Mouse (Mus musculus): ENCODE results near the gene Gm44790.
"Not testable (repeated sequence)": the region's sequence is repeated elsewhere in the genome, so short reads cannot be mapped to it uniquely, and the experiment has no call there.

Gm44790 gene

DNA sequence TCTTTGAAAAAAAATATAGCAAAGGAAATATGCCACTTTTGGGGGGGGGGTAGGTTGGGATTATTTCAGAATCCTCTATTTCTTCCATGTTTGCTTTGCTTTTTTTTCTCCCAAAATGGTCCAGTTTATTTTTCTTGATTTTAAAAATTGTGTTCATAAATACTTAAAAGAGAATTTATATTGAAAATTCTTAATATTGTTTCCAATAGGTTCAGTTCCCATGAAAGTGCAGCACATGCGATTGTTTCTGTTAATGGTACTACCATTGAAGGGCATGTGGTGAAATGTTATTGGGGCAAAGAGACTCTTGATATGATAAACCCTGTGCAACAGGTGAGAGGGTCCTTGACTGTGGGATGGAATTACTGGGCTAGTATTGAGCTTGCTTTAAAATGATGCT, at the start of gene Gm44790:
Gene Gm44790, plus strand, starts transcription at position 301 of the 400 bp plus-strand sequence.
- no peak for DNase-seq (ENCODE audit: low spot score)

DNA sequence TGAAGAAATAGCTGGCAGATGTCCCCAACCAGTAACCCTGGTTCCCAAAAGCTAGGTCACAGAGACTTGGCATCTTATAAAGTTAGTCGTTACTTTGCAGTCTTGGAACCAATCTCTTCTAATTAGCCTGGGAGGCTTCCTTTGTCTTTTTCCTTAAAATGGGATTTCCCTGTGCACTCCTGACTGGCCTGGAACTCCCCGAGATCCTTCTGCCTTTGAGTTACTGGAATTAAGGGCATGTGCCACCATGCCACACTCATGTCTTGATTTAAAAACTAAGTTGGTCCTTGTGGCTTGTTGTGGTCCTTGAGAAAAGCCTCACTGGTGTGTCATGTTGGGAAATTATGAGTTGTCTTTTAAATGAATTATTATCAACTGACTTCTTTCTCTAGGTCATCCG, 48.1 kb upstream of the Gm44790 start:
- DNase-seq (ENCODE audit: low spot score) = no peak

DNA sequence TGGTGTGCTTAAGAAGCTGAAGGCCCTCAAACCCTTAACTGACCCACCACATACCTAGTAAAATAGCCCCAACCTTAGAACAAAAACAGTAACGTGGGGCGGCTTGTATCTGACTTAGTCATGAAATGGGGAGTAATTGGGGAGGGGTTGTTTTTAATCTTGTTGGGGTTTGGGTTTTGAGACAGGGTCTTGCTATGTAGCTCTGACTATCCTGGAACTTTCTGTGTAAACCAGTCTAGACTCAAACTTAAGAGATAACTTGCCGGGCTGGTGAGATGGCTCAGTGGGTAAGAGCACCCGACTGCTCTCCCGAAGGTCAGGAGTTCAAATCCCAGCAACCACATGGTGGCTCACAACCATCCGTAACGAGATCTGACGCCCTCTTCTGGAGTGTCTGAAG, 46.3 kb upstream of the Gm44790 start:
- not testable (repeated sequence) for DNase-seq (ENCODE audit: low spot score)

DNA sequence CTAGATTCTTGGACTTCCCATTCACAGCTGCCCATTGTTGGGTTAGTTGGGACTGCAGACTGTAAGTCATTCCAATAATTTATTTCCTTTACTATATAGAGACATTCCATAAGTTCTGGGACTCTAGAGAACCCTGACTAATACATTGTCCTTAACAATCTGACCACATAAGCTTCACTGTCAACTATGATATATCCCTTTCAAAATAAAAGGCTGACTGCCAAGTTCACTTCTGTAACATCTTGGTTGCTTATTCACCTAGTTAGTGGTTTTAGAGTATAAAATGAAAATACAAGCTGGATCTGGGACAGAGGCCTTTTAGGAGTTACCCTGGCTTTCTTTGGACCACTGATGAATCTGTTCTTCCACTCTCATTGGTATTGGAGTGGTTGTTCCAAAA, 43.9 kb upstream of the Gm44790 start:
- no peak for DNase-seq (ENCODE audit: low spot score)

DNA sequence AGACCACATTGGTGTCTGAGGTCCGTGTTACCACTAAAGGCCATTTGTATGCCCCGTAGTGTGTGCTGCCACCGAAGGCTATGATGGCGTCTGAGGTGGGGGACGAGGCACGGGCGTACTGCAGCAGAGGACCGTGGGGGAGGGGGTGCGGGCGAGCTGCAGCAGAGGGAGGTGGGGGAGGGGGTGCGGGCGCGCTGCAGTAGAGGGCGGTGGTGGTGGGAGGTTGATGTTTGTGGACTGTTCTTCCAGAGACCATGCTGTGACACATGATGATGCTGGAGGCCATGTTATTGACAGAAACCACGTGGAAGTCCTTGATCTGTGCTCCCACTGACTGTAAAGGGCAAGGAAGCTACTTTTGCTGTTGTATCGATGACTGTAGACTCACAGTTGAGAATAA, 43.1 kb upstream of the Gm44790 start:
- no peak for DNase-seq (ENCODE audit: low spot score)

DNA sequence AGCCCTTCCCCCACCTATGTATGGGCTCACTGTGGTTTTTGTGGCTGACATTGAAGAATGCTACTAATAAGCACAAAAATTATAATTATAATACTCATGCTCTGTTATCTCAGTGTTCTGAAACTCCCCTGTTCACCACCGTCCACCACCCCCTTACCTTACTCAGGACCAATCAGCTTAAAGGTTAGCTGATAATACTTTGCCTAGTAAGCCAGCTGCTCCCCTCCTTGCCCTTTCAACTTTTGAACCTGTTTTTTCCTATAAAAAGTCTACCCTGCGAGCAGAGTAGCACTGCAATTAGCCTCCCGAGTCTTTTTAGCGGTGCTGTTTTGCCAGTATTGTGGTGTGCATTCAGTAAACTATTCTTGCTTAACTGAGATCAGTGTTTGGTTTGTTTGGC, 41.8 kb upstream of the Gm44790 start:
- DNase-seq (ENCODE audit: low spot score) = no peak

DNA sequence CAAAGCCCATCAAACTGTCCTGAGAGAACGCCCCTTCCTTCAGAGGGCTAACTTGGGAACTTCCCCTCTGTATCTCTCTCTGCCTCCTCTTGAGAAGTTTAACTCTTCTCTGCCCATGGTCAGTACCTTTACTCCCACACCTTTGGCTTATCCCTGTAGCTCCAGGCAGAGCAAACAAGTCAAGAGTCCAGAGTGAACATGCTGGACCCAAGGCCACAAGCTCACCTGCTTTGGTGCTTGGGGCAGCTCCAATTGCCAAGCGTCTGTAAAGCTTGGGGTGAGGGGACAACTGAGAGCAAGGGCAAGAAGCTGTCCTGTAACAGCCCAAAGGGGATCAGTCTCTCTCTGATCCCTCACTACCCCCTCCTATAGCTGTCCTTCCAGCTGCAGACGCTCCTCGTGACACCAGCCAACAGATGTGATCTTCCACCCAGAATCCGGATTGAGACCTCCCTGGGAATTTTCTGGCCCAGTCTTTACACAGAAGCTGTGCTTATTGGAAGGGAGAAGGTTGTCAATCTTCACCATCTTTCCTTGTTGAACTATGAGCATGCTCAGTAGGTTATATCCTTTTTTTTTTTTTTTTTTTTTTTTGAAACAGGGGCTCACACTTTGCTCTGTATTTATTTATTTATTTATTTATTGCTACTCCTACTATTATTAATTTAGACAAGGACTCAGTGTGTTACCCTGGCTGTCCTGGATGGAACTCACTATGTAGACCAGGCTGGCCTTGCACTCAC, 40.9 kb upstream of the Gm44790 start:
- DNase-seq (ENCODE audit: low spot score) = no peak

DNA sequence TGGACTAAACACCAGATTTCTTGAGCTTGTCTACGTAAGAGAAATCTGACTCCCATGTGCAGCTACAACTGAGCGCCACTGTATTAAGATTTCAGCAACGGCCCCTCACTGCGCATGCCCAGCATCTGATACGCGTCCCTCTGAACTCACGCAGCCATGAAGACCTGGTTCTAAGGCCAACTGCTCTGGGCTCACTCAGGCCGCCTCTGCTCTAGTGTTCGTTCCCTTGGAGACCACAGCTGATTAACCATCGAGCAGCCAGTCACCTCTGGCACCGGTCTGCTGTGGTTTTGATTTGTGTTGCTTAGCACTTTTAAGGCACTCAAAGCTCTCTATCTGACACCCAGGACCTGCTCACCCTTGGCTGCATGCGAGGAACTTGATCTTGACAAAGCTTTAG, 39.1 kb upstream of the Gm44790 start:
- no peak for DNase-seq (ENCODE audit: low spot score)

DNA sequence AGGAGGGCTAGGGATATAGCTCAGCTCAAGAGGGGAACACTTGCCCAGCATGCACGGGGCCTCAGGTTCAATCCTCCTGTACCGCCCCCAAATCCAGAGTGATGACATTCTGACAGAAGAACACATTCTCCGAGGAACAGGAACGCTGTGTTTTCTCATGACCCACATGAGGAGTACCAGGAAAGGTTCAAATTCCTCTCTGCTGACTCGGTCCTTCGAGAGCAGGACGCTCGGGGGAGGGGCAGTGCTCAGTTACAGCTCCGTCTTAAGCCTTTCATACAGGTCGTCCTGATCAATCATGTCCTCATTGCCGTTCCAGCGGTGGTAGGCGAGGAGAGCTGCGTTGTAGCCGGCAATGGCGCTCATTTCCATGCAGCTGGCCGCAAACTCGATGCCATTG, 38.0 kb upstream of the Gm44790 start:
- DNase-seq (ENCODE audit: low spot score) = no peak

DNA sequence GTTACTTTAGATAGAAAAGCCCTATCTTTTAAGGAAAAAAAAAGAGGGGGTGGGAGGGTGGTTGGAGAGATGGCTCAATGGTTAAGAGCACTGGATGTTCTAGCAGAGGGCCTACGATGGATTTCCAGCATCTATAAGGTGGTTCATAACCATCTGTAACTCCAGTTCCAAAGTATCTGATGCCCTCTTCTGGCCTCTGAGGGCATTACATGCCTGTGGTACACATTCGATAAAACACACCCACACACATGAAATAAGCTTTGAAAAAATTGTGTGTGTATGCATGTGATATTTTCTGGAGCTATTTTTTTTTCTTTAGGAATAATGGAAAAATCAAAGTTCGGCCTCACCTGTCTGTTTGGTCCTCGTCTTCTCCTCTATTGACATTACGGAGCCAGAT, 35.1 kb upstream of the Gm44790 start:
- DNase-seq (ENCODE audit: low spot score) = no peak

DNA sequence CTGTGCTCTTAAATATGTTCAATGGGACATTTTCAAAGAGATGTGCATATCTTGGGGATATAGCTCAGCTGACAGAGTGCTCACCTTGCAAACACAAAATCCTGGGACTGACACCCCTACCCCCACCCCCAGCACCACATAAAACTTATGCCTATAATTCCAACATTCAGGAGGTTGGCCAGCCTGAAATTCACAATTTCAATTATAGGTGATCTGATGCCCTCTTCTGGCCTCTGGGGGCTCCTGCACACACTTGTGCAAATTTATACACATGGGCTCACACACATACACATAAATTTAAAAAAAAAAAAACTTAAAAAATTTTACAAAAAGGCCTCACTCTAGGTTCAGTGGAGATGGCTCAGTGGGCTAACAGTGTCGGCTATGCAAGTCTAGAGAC, 33.3 kb upstream of the Gm44790 start:
- DNase-seq (ENCODE audit: low spot score) = no peak

DNA sequence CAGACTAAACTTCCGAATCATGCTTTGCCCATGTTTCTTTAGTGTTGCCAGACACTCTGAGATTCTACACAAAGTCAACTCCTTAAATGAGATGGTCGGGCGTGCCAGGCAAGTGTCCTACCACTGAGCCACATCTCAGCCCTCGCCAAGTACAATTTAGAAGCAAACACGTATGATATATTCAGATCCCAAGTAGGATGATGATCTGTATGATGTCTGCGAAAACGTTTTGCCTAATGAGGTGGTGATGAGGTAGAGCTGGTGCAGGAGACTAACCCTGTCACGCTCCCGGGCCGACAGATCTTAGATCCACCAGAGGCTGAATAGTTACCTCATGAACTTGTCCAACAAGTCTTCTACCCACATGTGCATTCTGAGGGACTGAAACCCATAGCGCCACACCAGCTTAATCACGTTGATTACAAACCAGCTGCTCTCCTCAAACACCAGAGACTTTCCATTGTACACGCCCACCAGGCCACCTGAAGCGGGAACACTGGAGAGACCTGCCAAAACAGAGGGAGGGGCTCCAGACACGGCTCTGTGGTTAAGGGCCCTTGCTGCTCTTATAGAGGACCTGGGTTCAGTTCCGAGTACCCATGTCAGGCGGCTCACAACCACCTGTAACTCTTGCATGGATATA, 32.3 kb upstream of the Gm44790 start:
- DNase-seq (ENCODE audit: low spot score) = no peak

DNA sequence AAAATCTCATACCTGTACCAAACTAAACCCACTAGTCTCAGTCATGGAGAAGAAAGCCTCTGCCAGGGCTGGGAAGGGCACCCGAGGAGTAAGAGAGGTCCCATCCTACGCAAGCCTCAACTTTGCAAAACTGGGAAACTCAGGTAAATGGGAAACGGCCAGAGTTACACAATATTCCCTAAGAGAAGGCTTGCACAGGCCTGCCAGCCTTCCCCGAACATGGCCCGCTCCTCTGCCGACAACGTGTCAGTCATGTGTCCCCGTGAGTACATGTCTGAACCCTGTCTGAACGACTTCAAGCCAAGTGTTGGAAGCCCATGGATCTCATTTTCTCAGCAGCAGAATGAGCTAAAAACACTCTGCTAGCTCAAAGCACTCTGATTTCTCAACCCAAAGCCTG, 31.4 kb upstream of the Gm44790 start:
- DNase-seq (ENCODE audit: low spot score) = no peak

DNA sequence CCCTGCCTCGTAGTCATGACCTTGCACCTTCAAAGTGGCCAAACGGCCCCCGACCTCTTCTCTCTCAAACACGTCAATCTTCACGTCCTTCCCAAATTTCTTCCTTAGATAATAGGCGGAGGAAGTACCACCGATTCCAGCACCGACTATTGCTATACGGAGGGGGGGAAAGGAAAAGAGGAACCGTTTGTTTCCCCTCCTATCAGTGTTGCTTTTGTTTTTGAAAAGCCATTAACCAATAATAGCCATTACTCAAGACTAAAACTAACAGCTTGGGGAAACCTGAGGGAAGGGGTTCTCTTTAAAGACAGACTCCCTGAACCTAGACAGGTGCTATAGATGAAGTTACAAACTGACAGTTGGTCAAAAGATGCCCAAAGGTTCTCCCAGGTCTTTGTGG, 30.5 kb upstream of the Gm44790 start:
- DNase-seq (ENCODE audit: low spot score) = no peak

DNA sequence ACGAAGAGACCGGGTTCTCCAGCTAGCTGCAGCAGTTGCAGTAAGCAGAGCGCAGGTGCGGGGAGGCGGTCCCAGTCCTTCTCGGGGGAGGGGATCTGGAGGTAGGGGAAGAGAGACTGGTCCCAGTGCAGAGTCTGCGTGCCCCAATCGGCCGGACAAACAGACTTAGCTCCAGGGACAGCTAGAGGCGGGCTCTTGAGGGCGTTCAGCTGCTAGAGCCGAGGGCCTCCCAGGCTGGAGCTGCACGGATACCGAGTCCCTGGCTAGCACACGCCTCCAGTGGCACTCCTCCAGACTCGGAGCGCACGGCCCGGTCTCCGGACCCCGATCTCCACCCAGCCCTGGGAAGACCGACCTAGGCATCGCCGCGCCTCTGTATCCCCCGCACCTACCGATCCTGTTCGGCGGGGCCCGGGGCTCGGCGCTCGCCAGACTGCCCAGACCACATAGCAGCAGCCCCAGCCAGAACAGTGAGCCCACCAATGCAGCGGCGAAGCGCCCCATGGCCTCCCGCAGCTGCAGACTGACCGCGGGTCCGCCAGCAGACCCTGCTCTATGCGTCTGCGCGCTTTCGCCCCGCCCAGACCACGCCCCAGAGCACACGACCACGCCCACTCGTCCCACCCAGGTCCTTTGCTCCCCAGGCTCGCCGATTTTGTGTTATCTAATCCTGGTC, 29.7 kb upstream of the Gm44790 start, which contains the start of gene Pcyox1:
Gene Pcyox1, minus strand, starts transcription at position 574 of the 676 bp plus-strand sequence.
- peak; percentile 58 for DNase-seq (ENCODE audit: low spot score)

DNA sequence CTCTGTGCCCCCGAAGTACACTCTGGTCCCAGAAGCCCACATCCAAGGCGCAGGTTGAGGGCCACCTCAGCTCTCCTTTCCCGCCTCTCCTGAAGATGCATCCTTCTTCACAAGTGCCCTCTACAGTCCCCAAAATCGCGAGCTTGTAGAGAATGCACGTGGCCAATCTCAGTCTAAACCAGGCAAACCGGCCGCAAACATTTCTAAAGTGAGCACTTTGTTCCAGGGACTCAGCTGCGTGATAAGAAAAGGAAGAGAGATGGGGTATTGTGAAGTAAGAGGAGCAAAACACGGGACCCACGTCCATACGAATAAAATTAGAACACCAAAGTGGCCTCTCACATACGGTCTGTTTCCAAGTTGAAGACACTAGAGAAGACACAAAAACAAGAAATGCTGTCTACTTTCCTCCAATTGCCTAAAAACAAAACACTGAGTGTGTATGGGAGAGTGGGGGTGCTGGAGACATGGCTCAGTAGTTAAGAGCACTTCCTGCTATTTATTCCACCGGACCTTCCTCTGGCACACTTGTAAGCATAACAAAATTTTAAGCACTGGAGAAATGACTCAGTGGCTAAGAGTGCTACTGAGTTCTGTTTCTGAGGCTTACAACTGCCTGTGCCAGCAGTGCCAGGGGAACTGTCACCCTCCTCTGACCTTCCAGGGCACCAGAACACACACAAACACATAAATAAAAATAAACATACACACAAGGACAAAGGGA, 29.0 kb upstream of the Gm44790 start:
- DNase-seq (ENCODE audit: low spot score) = no peak

DNA sequence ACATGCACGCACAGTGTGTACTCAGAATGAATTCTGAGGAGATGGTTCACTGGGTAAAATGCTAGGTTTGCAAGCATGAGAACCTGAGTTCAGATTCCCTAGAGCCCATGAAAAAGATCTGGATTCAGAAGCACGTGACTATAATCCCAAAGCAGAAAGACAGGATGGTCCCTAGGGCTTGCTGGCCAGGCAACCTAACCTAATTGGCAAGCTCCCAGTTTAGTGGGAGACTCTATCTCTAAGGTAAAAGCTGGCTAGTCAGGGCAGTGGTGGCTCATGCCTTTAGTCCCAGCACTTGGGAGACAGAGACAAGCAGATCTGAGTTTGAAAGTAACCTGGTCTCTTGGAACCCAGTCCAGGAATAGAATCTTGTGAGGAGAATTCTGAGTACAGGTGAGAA, 27.5 kb upstream of the Gm44790 start:
- DNase-seq (ENCODE audit: low spot score) = no peak

DNA sequence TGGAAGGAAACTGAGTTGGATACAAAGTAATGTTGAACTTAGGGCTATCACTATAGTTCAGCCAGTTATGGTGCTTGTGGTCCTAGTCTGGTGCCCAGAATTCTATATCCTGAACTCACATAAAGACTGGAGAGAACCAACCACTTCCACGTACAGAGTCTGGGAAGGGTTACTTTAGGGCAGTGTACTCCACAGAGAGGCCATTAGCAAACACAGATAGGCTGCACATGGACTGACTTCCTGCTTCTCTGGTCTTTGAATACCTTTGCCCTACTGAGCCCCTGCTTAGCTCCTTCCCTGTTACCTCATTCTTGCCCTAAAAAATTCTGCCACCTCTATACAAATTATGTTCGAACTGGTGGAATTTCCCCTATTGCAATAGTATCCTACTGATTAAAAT, 26.5 kb upstream of the Gm44790 start:
- no peak for DNase-seq (ENCODE audit: low spot score)

DNA sequence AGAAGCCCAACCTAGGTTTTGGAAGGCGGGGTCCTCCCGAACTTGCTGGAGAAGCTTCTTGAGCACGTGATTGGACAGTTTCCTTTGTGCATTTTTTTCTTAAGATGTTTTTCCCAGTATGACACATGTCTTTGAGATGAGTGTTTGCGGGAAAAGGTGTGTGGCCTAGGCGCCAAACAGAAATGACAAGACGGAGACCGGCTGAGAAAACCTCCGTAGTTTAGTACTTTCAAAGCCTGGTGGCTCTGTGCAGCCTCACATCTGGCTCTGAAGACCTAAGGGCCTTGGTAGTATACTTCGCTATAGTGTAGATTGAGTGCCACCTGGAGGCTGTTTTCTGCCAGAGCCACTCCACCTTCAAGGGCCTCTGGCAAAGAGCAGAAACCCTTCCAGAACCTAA, 25.5 kb upstream of the Gm44790 start:
- no peak for DNase-seq (ENCODE audit: low spot score)

DNA sequence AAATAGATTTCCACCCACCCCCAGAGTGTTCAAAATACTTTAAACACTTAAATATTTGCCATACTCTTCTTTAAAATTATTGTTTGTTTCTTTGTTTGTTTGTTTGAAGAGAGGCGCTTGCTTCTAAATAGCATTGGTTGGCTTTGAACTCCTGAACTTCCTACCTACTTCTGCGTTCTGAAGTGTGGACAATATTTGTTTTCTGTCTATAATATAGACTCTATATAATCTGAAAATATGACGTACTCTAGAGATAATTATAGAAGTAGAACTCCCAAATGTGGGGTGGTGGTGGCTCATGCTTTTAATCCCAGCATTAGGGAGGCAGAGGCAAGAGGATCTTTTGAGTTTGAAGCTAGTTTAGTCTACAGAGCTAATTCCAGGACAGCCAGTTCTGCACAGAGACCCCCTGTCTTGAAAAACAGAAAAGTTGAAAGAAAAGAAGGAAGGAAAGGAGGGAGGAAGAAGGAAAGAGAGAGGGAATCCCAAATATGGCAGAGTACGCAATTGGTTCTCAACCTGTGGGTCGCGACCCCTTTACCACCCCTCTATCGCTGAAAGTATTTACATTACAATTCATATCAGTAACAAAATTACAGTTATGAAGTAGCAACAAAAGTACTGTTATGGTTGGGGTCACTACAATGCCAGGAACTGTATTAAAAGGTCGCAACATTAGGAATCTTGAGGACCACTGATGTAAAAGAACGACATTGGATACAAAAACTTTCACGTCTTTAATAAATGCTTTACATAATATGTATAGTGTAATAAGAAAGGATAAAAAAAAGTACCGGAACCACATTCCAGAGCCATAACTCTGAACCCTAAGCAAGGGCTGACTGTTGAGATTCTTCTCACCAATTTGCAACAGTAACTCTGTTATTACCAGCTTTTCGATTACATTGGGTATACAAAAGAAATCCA, 23.5 kb upstream of the Gm44790 start:
- no peak for DNase-seq (ENCODE audit: low spot score)

DNA sequence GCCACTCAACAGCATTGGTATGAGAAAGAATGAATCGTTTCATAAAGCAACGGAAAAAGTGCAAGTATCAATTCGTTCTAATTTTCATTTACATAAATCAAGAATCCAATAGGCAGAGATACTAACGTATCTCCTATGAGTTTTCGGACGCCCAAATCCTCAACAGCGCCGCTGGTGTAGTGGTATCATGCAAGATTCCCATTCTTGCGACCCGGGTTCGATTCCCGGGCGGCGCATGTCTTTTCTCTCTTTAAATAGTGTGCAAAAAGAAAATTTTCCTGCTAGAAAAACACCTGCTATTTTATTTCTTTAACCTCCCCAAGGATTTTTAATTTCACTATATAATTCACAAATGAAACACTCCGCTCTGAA, 22.7 kb upstream of the Gm44790 start:
- DNase-seq (ENCODE audit: low spot score) = peak; percentile 37
